Mouse (Mus musculus): ENCODE measurements at regions not wholly inside any gene's neighbourhood (a gene's known extent, or its start where the extent isn't known, plus 50 kb on each side); places are given as distances from the start of the nearest gene placed in this dataset.

- TF ChIP-seq CTCF (IDR thresholded peaks at IDR 0.05; ENCODE audit: borderline replicate concordance, insufficient read depth, low read length) (no peak), POLR2A (IDR thresholded peaks at IDR 0.05; ENCODE audit: low read depth, low read length) (no peak)
Observed at GRCm38 (mm10) chr7:136844282-136844681, 50.1 kb upstream of the Mgmt start.

Data from embryonic fibroblast, embryonic 13.5 days (primary cell).